Mouse (Mus musculus) heart, embryonic 12.5 days (tissue): ENCODE measurements at regions not wholly inside any gene's neighbourhood (a gene's known extent, or its start where the extent isn't known, plus 50 kb on each side); places are given as distances from the start of the nearest gene placed in this dataset.

Experiments
- ATAC-seq: fragments of 200-750 bp; cut with Nextera tagmentation; 2 replicates; pipeline ENCODE4 v1.8.0; 2017; ENCODE audit warnings: moderate TSS enrichment, moderate library complexity; ENCODE audit not compliant: insufficient number of reproducible peaks, low FRiP score
- H3K27ac ChIP-seq: fragments of 300-500 bp; sonication (generic); 2 replicates; pipeline ENCODE4 v1.5.1; 2016; ENCODE audit warnings: mild to moderate bottlenecking, moderate library complexity; ENCODE audit not compliant: poor library complexity, severe bottlenecking
- H3K27me3 ChIP-seq: fragments of 300-500 bp; sonication (generic); replicated peaks from 2 replicates; pipeline ENCODE4 v1.6.1; 2016; ENCODE audit warnings: mild to moderate bottlenecking, moderate library complexity
- H3K36me3 ChIP-seq: fragments of 300-500 bp; sonication (generic); 2 replicates; pipeline ENCODE4 v1.6.1; 2016; ENCODE audit warnings: mild to moderate bottlenecking, moderate library complexity
- H3K4me1 ChIP-seq: fragments of 300-500 bp; sonication (generic); replicated peaks from 2 replicates; pipeline ENCODE4 v1.6.1; 2016; ENCODE audit warnings: mild to moderate bottlenecking
- H3K4me2 ChIP-seq: fragments of 300-500 bp; sonication (generic); 2 replicates; pipeline ENCODE4 v1.6.1; 2016; ENCODE audit warnings: mild to moderate bottlenecking, moderate library complexity
- H3K4me3 ChIP-seq: fragments of 300-500 bp; sonication (generic); 2 replicates; pipeline ENCODE4 v1.5.1; 2016; ENCODE audit warnings: mild to moderate bottlenecking
- H3K9ac ChIP-seq: fragments of 300-500 bp; sonication (generic); 2 replicates; pipeline ENCODE4 v1.6.1; 2016; ENCODE audit warnings: mild to moderate bottlenecking, moderate library complexity
- H3K9me3 ChIP-seq: fragments of 300-500 bp; sonication (generic); replicated peaks from 2 replicates; pipeline ENCODE4 v1.6.1; 2016; ENCODE audit warnings: mild to moderate bottlenecking, moderate library complexity
- WGBS: fragments of 180-500 bp; shearing (Covaris S2); methylation state at CpG from one replicate; pipeline ENCODE4 v1.1.7; 2016; 5-methylcytosine and 5-hydroxymethylcytosine counted together

GRCm38 (mm10) chr15:64562431-64563111 lies 254.9 kb upstream of the Gm21798 start:
- no peaks in the 10 kb centered on the region for H3K36me3 ChIP-seq
- H3K27me3 ChIP-seq: no peaks in the 10 kb centered on the region
- no peaks in the 10 kb centered on the region for H3K9me3 ChIP-seq
- no peak overlapping the region for H3K27ac ChIP-seq
- no peaks in the 10 kb centered on the region for H3K4me1 ChIP-seq
- H3K4me2 ChIP-seq: no peak overlapping the region
- H3K4me3 ChIP-seq: no peak overlapping the region
- no peak overlapping the region for H3K9ac ChIP-seq
- no peak for ATAC-seq
- 62% methylated on average over 3 of the region's 3 CpGs for WGBS

- no peak overlapping the region for H3K4me2 ChIP-seq
- ATAC-seq: no peak
- H3K27ac ChIP-seq: no peak overlapping the region
- H3K36me3 ChIP-seq: no peaks in the 10 kb centered on the region
- no peak overlapping the region for H3K9ac ChIP-seq
- H3K4me3 ChIP-seq: no peak overlapping the region
- no peaks in the 10 kb centered on the region for H3K9me3 ChIP-seq
- H3K4me1 ChIP-seq: no peaks in the 10 kb centered on the region
- H3K27me3 ChIP-seq: no peaks in the 10 kb centered on the region
- 74% methylated on average over 3 of the region's 3 CpGs for WGBS
Observed at GRCm38 (mm10) chr15:64564703-64565102, 252.8 kb upstream of the Gm21798 start.

- Histone ChIP-seq H3K4me2 (no peak overlapping the region), H3K4me3 (no peak overlapping the region), H3K36me3 (no peaks in the 10 kb centered on the region), H3K9ac (no peak overlapping the region), H3K9me3 (no peaks in the 10 kb centered on the region), H3K27ac (no peak overlapping the region; the same call in 1 of the 2 replicates), H3K4me1 (peaks cover 17% of the 10 kb centered on the region), H3K27me3 (no peaks in the 10 kb centered on the region)
- no peak for ATAC-seq
- 50% methylated on average over 1 of the region's 1 CpGs for WGBS
Observed at GRCm38 (mm10) chr15:64576891-64577535, 240.5 kb upstream of the Gm21798 start.

GRCm38 (mm10) chr15:64578991-64579390 lies 238.5 kb upstream of the Gm21798 start:
- Histone ChIP-seq H3K27ac (no peak overlapping the region), H3K9me3 (no peaks in the 10 kb centered on the region), H3K4me2 (no peak overlapping the region), H3K36me3 (no peaks in the 10 kb centered on the region), H3K4me1 (peaks cover 17% of the 10 kb centered on the region), H3K4me3 (no peak overlapping the region), H3K9ac (no peak overlapping the region), H3K27me3 (no peaks in the 10 kb centered on the region)
- no peak for ATAC-seq
- 35% methylated on average over 4 of the region's 4 CpGs for WGBS

GRCm38 (mm10) chr15:64580481-64580880 lies 237.0 kb upstream of the Gm21798 start:
- H3K9ac ChIP-seq: no peak overlapping the region
- H3K27ac ChIP-seq: no peak overlapping the region
- H3K4me2 ChIP-seq: no peak overlapping the region
- H3K4me1 ChIP-seq: peaks cover 17% of the 10 kb centered on the region
- peaks cover 1% of the 10 kb centered on the region; the same call in 1 of the 2 replicates for H3K9me3 ChIP-seq
- H3K27me3 ChIP-seq: no peaks in the 10 kb centered on the region
- 79% methylated on average over 1 of the region's 1 CpGs for WGBS
- H3K36me3 ChIP-seq: no peaks in the 10 kb centered on the region
- no peak overlapping the region for H3K4me3 ChIP-seq
- ATAC-seq: no peak

- no peak overlapping the region for H3K27ac ChIP-seq
- peaks cover 17% of the 10 kb centered on the region for H3K4me1 ChIP-seq
- H3K9me3 ChIP-seq: peaks cover 7% of the 10 kb centered on the region
- no peak overlapping the region for H3K4me2 ChIP-seq
- no peak overlapping the region for H3K4me3 ChIP-seq
- H3K9ac ChIP-seq: no peak overlapping the region
- WGBS: 80% methylated on average over 5 of the region's 5 CpGs
- no peaks in the 10 kb centered on the region for H3K27me3 ChIP-seq
- no peaks in the 10 kb centered on the region for H3K36me3 ChIP-seq
- ATAC-seq: no peak
Observed at GRCm38 (mm10) chr15:64581046-64581445, 236.4 kb upstream of the Gm21798 start.

DNA sequence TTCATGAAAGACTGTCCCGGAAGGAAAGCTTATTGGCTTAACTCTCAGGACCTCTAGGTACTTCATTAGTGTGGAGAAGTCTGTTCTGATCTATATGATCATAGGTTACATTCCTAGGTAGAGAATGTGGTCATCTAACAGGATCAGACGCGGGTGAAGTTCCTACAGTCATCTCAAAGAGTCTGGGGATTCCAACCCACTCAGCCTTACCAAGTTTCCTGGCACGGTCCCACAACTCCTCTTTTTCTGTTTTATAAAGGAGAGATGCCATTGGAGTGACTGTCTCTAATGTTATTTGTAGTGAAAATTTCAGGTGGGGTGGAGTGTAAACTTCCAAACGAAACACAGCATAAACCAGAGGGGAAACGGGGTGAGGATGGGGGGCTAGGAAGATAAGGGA lies 233.4 kb upstream of the Gm21798 start:
- no peaks in the 10 kb centered on the region for H3K27me3 ChIP-seq
- H3K4me3 ChIP-seq: no peak overlapping the region
- H3K9me3 ChIP-seq: peaks cover 7% of the 10 kb centered on the region
- H3K27ac ChIP-seq: no peak overlapping the region
- H3K9ac ChIP-seq: no peak overlapping the region
- H3K36me3 ChIP-seq: no peaks in the 10 kb centered on the region
- no peak for ATAC-seq
- no peak overlapping the region for H3K4me2 ChIP-seq
- H3K4me1 ChIP-seq: peaks cover under 1% of the 10 kb centered on the region
- WGBS: 78% methylated on average over 6 of the region's 6 CpGs

GRCm38 (mm10) chr15:64586776-64587175 lies 230.7 kb upstream of the Gm21798 start:
- H3K9me3 ChIP-seq: peaks cover 7% of the 10 kb centered on the region
- WGBS: 80% methylated on average over 3 of the region's 3 CpGs
- H3K36me3 ChIP-seq: no peaks in the 10 kb centered on the region
- no peak overlapping the region for H3K4me2 ChIP-seq
- ATAC-seq: no peak
- H3K4me3 ChIP-seq: no peak overlapping the region
- H3K27me3 ChIP-seq: no peaks in the 10 kb centered on the region
- no peaks in the 10 kb centered on the region for H3K4me1 ChIP-seq
- H3K27ac ChIP-seq: no peak overlapping the region
- H3K9ac ChIP-seq: no peak overlapping the region

- no peak overlapping the region for H3K27ac ChIP-seq
- H3K4me2 ChIP-seq: no peak overlapping the region
- H3K9ac ChIP-seq: no peak overlapping the region
- ATAC-seq: no peak
- H3K4me3 ChIP-seq: no peak overlapping the region
- H3K9me3 ChIP-seq: peaks cover 7% of the 10 kb centered on the region
- H3K4me1 ChIP-seq: no peaks in the 10 kb centered on the region
- H3K27me3 ChIP-seq: no peaks in the 10 kb centered on the region
- H3K36me3 ChIP-seq: no peaks in the 10 kb centered on the region
- 64% methylated on average over 1 of the region's 1 CpGs for WGBS
Observed at GRCm38 (mm10) chr15:64590092-64590881, 227.2 kb upstream of the Gm21798 start.

GRCm38 (mm10) chr15:64613503-64613902 lies 204.0 kb upstream of the Gm21798 start:
- Histone ChIP-seq H3K4me3 (no peak overlapping the region), H3K27ac (no peak overlapping the region), H3K9ac (no peak overlapping the region), H3K27me3 (no peaks in the 10 kb centered on the region), H3K36me3 (no peaks in the 10 kb centered on the region), H3K9me3 (no peaks in the 10 kb centered on the region), H3K4me2 (no peak overlapping the region), H3K4me1 (no peaks in the 10 kb centered on the region)
- WGBS: 47% methylated on average over 4 of the region's 4 CpGs
- ATAC-seq: no peak

- Histone ChIP-seq H3K36me3 (no peaks in the 10 kb centered on the region), H3K4me2 (no peak overlapping the region), H3K4me3 (no peak overlapping the region), H3K9ac (no peak overlapping the region), H3K27me3 (no peaks in the 10 kb centered on the region), H3K27ac (no peak overlapping the region), H3K9me3 (no peaks in the 10 kb centered on the region), H3K4me1 (peaks cover 8% of the 10 kb centered on the region; the same call in 1 of the 2 replicates)
- ATAC-seq: no peak
- 60% methylated on average over 3 of the region's 3 CpGs for WGBS
Observed at GRCm38 (mm10) chr15:64618471-64618870, 199.0 kb upstream of the Gm21798 start.
